Mouse (Mus musculus) MEL (cell line): ENCODE measurements at regions not wholly inside any gene's neighbourhood (a gene's known extent, or its start where the extent isn't known, plus 50 kb on each side); places are given as distances from the start of the nearest gene placed in this dataset.

Experiments
- DNase-seq: peaks from one replicate; pipeline ENCODE4 v3.0.0; 2011; ENCODE audit warnings: low read depth, low spot score
- H3K27ac ChIP-seq: 2 replicates; pipeline ENCODE4 v1.5.1; 2012; ENCODE audit warnings: low read depth, mild to moderate bottlenecking, control low read depth, low read length, moderate library complexity; ENCODE audit not compliant: control insufficient read depth
- H3K27me3 ChIP-seq, 2 experiments: fragments of 150-350 bp in 1 of 2; sonication (generic) in 1 of 2; 2 replicates each; pipeline ENCODE4 v1.6.1; 2012; ENCODE audit warnings: low read length in 2 of 2, mild to moderate bottlenecking in 2 of 2, improper control_type of control experiment in 1 of 2, moderate library complexity in 1 of 2; ENCODE audit not compliant: insufficient read depth in 2 of 2, control insufficient read depth in 1 of 2
- H3K36me3 ChIP-seq, 2 experiments: 2 replicates each; pipeline ENCODE4 v1.6.1; 2012 to 2014; ENCODE audit warnings: low read length in 2 of 2, improper control_type of control experiment in 1 of 2, inconsistent platforms in 1 of 2, mild to moderate bottlenecking in 1 of 2; ENCODE audit not compliant: insufficient read depth in 2 of 2, control insufficient read depth in 1 of 2
- H3K4me1 ChIP-seq, 2 experiments: fragments of 150-350 bp in 1 of 2; sonication (generic) in 1 of 2; 2 replicates each; pipeline ENCODE4 v1.6.1; 2012; ENCODE audit warnings: low read length in 2 of 2, improper control_type of control experiment in 1 of 2, mild to moderate bottlenecking in 1 of 2; ENCODE audit not compliant: insufficient read depth in 2 of 2, control insufficient read depth in 1 of 2
- H3K4me3 ChIP-seq, 2 experiments: fragments of 150-350 bp in 1 of 2; sonication (generic) in 1 of 2; 2 replicates each; pipeline ENCODE4 v1.5.1; 2012; ENCODE audit warnings: low read depth in 2 of 2, low read length in 2 of 2, mild to moderate bottlenecking in 2 of 2, moderate library complexity in 2 of 2, control low read depth in 1 of 2, improper control_type of control experiment in 1 of 2; ENCODE audit not compliant: control insufficient read depth in 1 of 2, insufficient read depth in 1 of 2
- H3K79me2 ChIP-seq: 2 replicates; pipeline ENCODE4 v1.6.1; 2012; ENCODE audit warnings: mild to moderate bottlenecking, low read length, moderate library complexity; ENCODE audit not compliant: control insufficient read depth, poor library complexity, insufficient read depth
- H3K9ac ChIP-seq: 2 replicates; pipeline ENCODE4 v1.6.1; 2012; ENCODE audit warnings: low read depth, mild to moderate bottlenecking, control low read depth, low read length, moderate library complexity; ENCODE audit not compliant: control insufficient read depth, poor library complexity, severe bottlenecking
- H3K9me3 ChIP-seq: fragments of 150-350 bp; sonication (generic); replicated peaks from 2 replicates; pipeline ENCODE4 v1.6.1; 2012; ENCODE audit warnings: mild to moderate bottlenecking, low read length, improper control_type of control experiment, moderate library complexity; ENCODE audit not compliant: insufficient read depth
- BHLHE40 ChIP-seq: IDR thresholded peaks from 2 replicates; pipeline ENCODE4 v1.6.1; 2012; ENCODE audit warnings: low read depth, mild to moderate bottlenecking, inconsistent platforms, low read length, improper control_type of control experiment, borderline replicate concordance
- CHD1 ChIP-seq: IDR thresholded peaks from 2 replicates; pipeline ENCODE4 v1.6.1; 2012; ENCODE audit warnings: low read depth, mild to moderate bottlenecking, inconsistent platforms, low read length, improper control_type of control experiment
- CHD2 ChIP-seq: IDR thresholded peaks from 2 replicates; pipeline ENCODE4 v1.6.1; 2011; ENCODE audit warnings: low read length, improper control_type of control experiment
- CTCF ChIP-seq, 3 experiments: IDR thresholded peaks in 2 of 3; conservative IDR thresholded peaks in 1 of 3; 2 replicates each; pipeline ENCODE4 v1.5.1; 2011 to 2012; ENCODE audit warnings: low read length in 3 of 3, low read depth in 2 of 3, mild to moderate bottlenecking in 2 of 3, improper control_type of control experiment in 1 of 3, inconsistent platforms in 1 of 3, mixed read lengths in 1 of 3, moderate library complexity in 1 of 3; ENCODE audit not compliant: control insufficient read depth in 1 of 3, insufficient read depth in 1 of 3, poor library complexity in 1 of 3, severe bottlenecking in 1 of 3
- E2F4 ChIP-seq: IDR thresholded peaks from 2 replicates; pipeline ENCODE4 v1.6.1; 2011; ENCODE audit warnings: low read depth, low read length, improper control_type of control experiment, borderline replicate concordance
- ELF1 ChIP-seq: IDR thresholded peaks from 2 replicates; pipeline ENCODE4 v1.6.1; 2014; ENCODE audit warnings: low read depth, mild to moderate bottlenecking, inconsistent platforms, low read length, improper control_type of control experiment, moderate library complexity
- EP300 ChIP-seq, 2 experiments: IDR thresholded peaks; 2 replicates each; pipeline ENCODE4 v1.6.1; 2011; ENCODE audit warnings: improper control_type of control experiment in 2 of 2, low read length in 2 of 2, low read depth in 1 of 2, mild to moderate bottlenecking in 1 of 2
- ETS1 ChIP-seq: IDR thresholded peaks from 2 replicates; pipeline ENCODE4 v1.6.1; 2012; ENCODE audit warnings: low read depth, mild to moderate bottlenecking, inconsistent platforms, low read length, improper control_type of control experiment, moderate library complexity
- GABPA ChIP-seq: IDR thresholded peaks from 2 replicates; pipeline ENCODE4 v1.6.1; 2012; ENCODE audit warnings: low read depth, mild to moderate bottlenecking, inconsistent platforms, low read length, improper control_type of control experiment, moderate library complexity
- GATA1 ChIP-seq: IDR thresholded peaks from 2 replicates; pipeline ENCODE4 v1.6.1; 2011; ENCODE audit warnings: low read depth, low read length, improper control_type of control experiment
- KAT2A ChIP-seq: conservative IDR thresholded peaks from 2 replicates; pipeline ENCODE4 v1.6.1; 2012; ENCODE audit warnings: low read depth, low read length, improper control_type of control experiment, inconsistent platforms
- MAFK ChIP-seq: IDR thresholded peaks from 2 replicates; pipeline ENCODE4 v1.6.1; 2011; ENCODE audit warnings: low read depth, mild to moderate bottlenecking, low read length, improper control_type of control experiment, borderline replicate concordance
- MAX ChIP-seq: IDR thresholded peaks from 2 replicates; pipeline ENCODE4 v1.6.1; 2011; ENCODE audit warnings: low read length, improper control_type of control experiment
- MAZ ChIP-seq: IDR thresholded peaks from 2 replicates; pipeline ENCODE4 v1.6.1; 2012; ENCODE audit warnings: low read depth, mild to moderate bottlenecking, inconsistent platforms, low read length, improper control_type of control experiment
- MEF2A ChIP-seq: IDR thresholded peaks from 2 replicates; pipeline ENCODE4 v1.6.1; 2014; ENCODE audit warnings: low read depth, mild to moderate bottlenecking, inconsistent platforms, low read length, improper control_type of control experiment; ENCODE audit not compliant: poor library complexity, insufficient replicate concordance, severe bottlenecking; ENCODE audit errors: extremely low read depth
- MXI1 ChIP-seq: IDR thresholded peaks from 2 replicates; pipeline ENCODE4 v1.6.1; 2011; ENCODE audit warnings: mild to moderate bottlenecking, low read depth, low read length, improper control_type of control experiment
- MYB ChIP-seq: IDR thresholded peaks from 2 replicates; pipeline ENCODE4 v1.6.1; 2011; ENCODE audit warnings: mild to moderate bottlenecking, low read depth, low read length, improper control_type of control experiment
- MYC ChIP-seq: IDR thresholded peaks from 2 replicates; pipeline ENCODE4 v1.6.1; 2011; ENCODE audit warnings: low read depth, mild to moderate bottlenecking, low read length, improper control_type of control experiment, moderate library complexity
- NELFE ChIP-seq: IDR thresholded peaks from 2 replicates; pipeline ENCODE4 v1.6.1; 2011; ENCODE audit warnings: low read depth, low read length, improper control_type of control experiment
- NRF1 ChIP-seq: IDR thresholded peaks from 2 replicates; pipeline ENCODE4 v1.6.1; 2014; ENCODE audit warnings: low read depth, mild to moderate bottlenecking, inconsistent platforms, low read length, improper control_type of control experiment, moderate library complexity; ENCODE audit not compliant: poor library complexity, insufficient read depth, severe bottlenecking
- POLR2A ChIP-seq, 2 experiments: IDR thresholded peaks; 2 replicates each; pipeline ENCODE4 v1.6.1; 2011 to 2012; ENCODE audit warnings: low read length in 2 of 2, mild to moderate bottlenecking in 2 of 2, control low read depth in 1 of 2, improper control_type of control experiment in 1 of 2, low read depth in 1 of 2, moderate library complexity in 1 of 2; ENCODE audit not compliant: control insufficient read depth in 1 of 2, insufficient read depth in 1 of 2, poor library complexity in 1 of 2
- POLR2AphosphoS2 ChIP-seq: IDR thresholded peaks from 2 replicates; pipeline ENCODE4 v1.6.1; 2011; ENCODE audit warnings: low read length, improper control_type of control experiment
- POLR2AphosphoS5 ChIP-seq: IDR thresholded peaks from 2 replicates; pipeline ENCODE4 v1.6.1; 2012; ENCODE audit warnings: low read depth, borderline replicate concordance, mild to moderate bottlenecking, inconsistent platforms, low read length, moderate library complexity, mixed read lengths
- RAD21 ChIP-seq: IDR thresholded peaks from 2 replicates; pipeline ENCODE4 v1.6.1; 2011; ENCODE audit warnings: mild to moderate bottlenecking, low read depth, low read length, improper control_type of control experiment
- RCOR1 ChIP-seq: IDR thresholded peaks from 2 replicates; pipeline ENCODE4 v1.6.1; 2012; ENCODE audit warnings: low read depth, mild to moderate bottlenecking, inconsistent platforms, low read length, improper control_type of control experiment
- SIN3A ChIP-seq: IDR thresholded peaks from 2 replicates; pipeline ENCODE4 v1.6.1; 2012; ENCODE audit warnings: low read length, improper control_type of control experiment, inconsistent platforms
- SMC3 ChIP-seq: IDR thresholded peaks from 2 replicates; pipeline ENCODE4 v1.6.1; 2011; ENCODE audit warnings: low read depth, low read length, improper control_type of control experiment
- TAL1 ChIP-seq: IDR thresholded peaks from 2 replicates; pipeline ENCODE4 v1.6.1; 2012; ENCODE audit warnings: mild to moderate bottlenecking, inconsistent platforms, low read length, moderate library complexity, mixed read lengths
- TBP ChIP-seq: IDR thresholded peaks from 2 replicates; pipeline ENCODE4 v1.8.0; 2011; ENCODE audit warnings: low read depth, low read length, improper control_type of control experiment
- TCF12 ChIP-seq: IDR thresholded peaks from 2 replicates; pipeline ENCODE4 v1.6.1; 2014; ENCODE audit warnings: low read depth, mild to moderate bottlenecking, inconsistent platforms, low read length, improper control_type of control experiment, moderate library complexity
- UBTF ChIP-seq: IDR thresholded peaks from 2 replicates; pipeline ENCODE4 v1.6.1; 2012; ENCODE audit warnings: low read depth, mild to moderate bottlenecking, inconsistent platforms, low read length, improper control_type of control experiment, moderate library complexity, borderline replicate concordance; ENCODE audit not compliant: insufficient read depth
- USF1 ChIP-seq: IDR thresholded peaks from 2 replicates; pipeline ENCODE4 v1.6.1; 2014; ENCODE audit warnings: low read depth, mild to moderate bottlenecking, inconsistent platforms, low read length, improper control_type of control experiment, moderate library complexity
- USF2 ChIP-seq, 2 experiments: IDR thresholded peaks; 2 replicates each; pipeline ENCODE4 v1.6.1; 2011 to 2012; ENCODE audit warnings: improper control_type of control experiment in 2 of 2, low read length in 2 of 2, borderline replicate concordance in 1 of 2, inconsistent platforms in 1 of 2, low read depth in 1 of 2, mild to moderate bottlenecking in 1 of 2; ENCODE audit not compliant: insufficient read depth in 1 of 2
- ZKSCAN1 ChIP-seq: IDR thresholded peaks from 2 replicates; pipeline ENCODE4 v1.6.1; 2012; ENCODE audit warnings: low read depth, mild to moderate bottlenecking, inconsistent platforms, low read length, improper control_type of control experiment, moderate library complexity
- ZMIZ1 ChIP-seq: IDR thresholded peaks from 2 replicates; pipeline ENCODE4 v1.6.1; 2012; ENCODE audit warnings: low read depth, mild to moderate bottlenecking, inconsistent platforms, low read length, improper control_type of control experiment, moderate library complexity
- ZNF384 ChIP-seq: IDR thresholded peaks from 2 replicates; pipeline ENCODE4 v1.6.1; 2012; ENCODE audit warnings: low read depth, mild to moderate bottlenecking, inconsistent platforms, low read length, improper control_type of control experiment

GRCm38 (mm10) chr10:43761979-43762570 is 139.5 kb downstream of the Qrsl1 start:
- peaks cover 0 to 51% of the 10 kb centered on the region in 2 experiments; a peak in 2 of 4 replicates for H3K36me3 ChIP-seq
- H3K4me3 ChIP-seq = no peak overlapping the region; a peak in 1 of 4 replicates
- peak; percentile 91 for DNase-seq
- H3K9me3 ChIP-seq = no peaks in the 10 kb centered on the region
- H3K4me1 ChIP-seq = peaks cover 33 to 59% of the 10 kb centered on the region in 2 experiments
- H3K9ac ChIP-seq = no peak overlapping the region
- TF ChIP-seq TBP (peak; percentile 59; the same call in 1 of the 2 replicates), E2F4 (no peak), SIN3A (peak; percentile 78), GABPA (no peak), ZNF384 (no peak), MAX (no peak), UBTF (no peak), MEF2A (no peak), GATA1 (peak; percentile 97), CHD2 (no peak), MXI1 (no peak), POLR2AphosphoS2 (no peak), MAZ (no peak), USF1 (no peak), KAT2A (no peak), MAFK (no peak), CTCF (IDR thresholded peaks at IDR 0.05 in 2 of 3, conservative IDR thresholded peaks at IDR 0.05 in 1 of 3; ENCODE audit: control insufficient read depth in 1 of 3, insufficient read depth in 1 of 3, low read depth in 2 of 3, low read length in 3 of 3, poor library complexity in 1 of 3, severe bottlenecking in 1 of 3) (no peak), ELF1 (no peak), RCOR1 (peak; percentile 94), ZKSCAN1 (no peak), ZMIZ1 (no peak), EP300 (IDR thresholded peaks at IDR 0.05; ENCODE audit: low read depth in 1 of 2, low read length in 2 of 2) (peak; percentile 94 to 97), BHLHE40 (no peak; the same call in 1 of the 2 replicates), NRF1 (no peak), TCF12 (peak; percentile 66), NELFE (no peak), MYB (peak; percentile 72), CHD1 (no peak), ETS1 (peak; percentile 90), RAD21 (no peak), POLR2AphosphoS5 (no peak), POLR2A (IDR thresholded peaks at IDR 0.05; ENCODE audit: control insufficient read depth in 1 of 2, insufficient read depth in 1 of 2, low read depth in 1 of 2, low read length in 2 of 2, poor library complexity in 1 of 2) (no peak), MYC (peak; percentile 70), TAL1 (peak; percentile 53), USF2 (IDR thresholded peaks at IDR 0.05; ENCODE audit: borderline replicate concordance in 1 of 2, insufficient read depth in 1 of 2, low read depth in 1 of 2, low read length in 2 of 2) (no peak), SMC3 (no peak)
- H3K27me3 ChIP-seq = no peaks in the 10 kb centered on the region
- peak overlapping the region; percentile 80 for H3K27ac ChIP-seq
- no peaks in the 10 kb centered on the region for H3K79me2 ChIP-seq
